Mouse (Mus musculus) liver, embryonic 11.5 days (tissue): ENCODE results near the gene Slc18b1. TPM values are rescaled to one million over a fixed set of nuclear protein-coding genes. Genes with fewer than 3 reads are reported as not detected.

Experiments
- ATAC-seq: fragments of 200-750 bp; cut with Nextera tagmentation; replicated peaks from 2 replicates; pipeline ENCODE4 v1.8.0; 2017; ENCODE audit warnings: moderate number of reproducible peaks, mild to moderate bottlenecking, moderate TSS enrichment, moderate library complexity; ENCODE audit not compliant: low FRiP score
- DNase-seq: peaks from one replicate; pipeline ENCODE4 v3.0.0-alpha.2; 2017; ENCODE audit warnings: low spot score
- H3K27ac ChIP-seq: fragments of 300-500 bp; sonication (generic); 2 replicates; pipeline ENCODE4 v1.5.1; 2014; ENCODE audit warnings: mild to moderate bottlenecking, low read depth, low read length, control low read depth
- H3K27me3 ChIP-seq: fragments of 300-500 bp; sonication (generic); replicated peaks from 2 replicates; pipeline ENCODE4 v1.6.1; 2014; ENCODE audit warnings: low read length, mixed read lengths; ENCODE audit not compliant: control insufficient read depth, insufficient read depth
- H3K36me3 ChIP-seq: fragments of 300-500 bp; sonication (generic); 2 replicates; pipeline ENCODE4 v1.6.1; 2014; ENCODE audit warnings: mild to moderate bottlenecking, low read length, moderate library complexity, mixed read lengths; ENCODE audit not compliant: control insufficient read depth, insufficient read depth
- H3K4me1 ChIP-seq: fragments of 300-500 bp; sonication (generic); replicated peaks from 2 replicates; pipeline ENCODE4 v1.6.1; 2014; ENCODE audit warnings: low read length, mixed read lengths; ENCODE audit not compliant: control insufficient read depth, insufficient read depth
- H3K4me2 ChIP-seq: fragments of 300-500 bp; sonication (generic); 2 replicates; pipeline ENCODE4 v1.6.1; 2014; ENCODE audit warnings: mild to moderate bottlenecking, control low read depth, moderate library complexity
- H3K4me3 ChIP-seq: fragments of 300-500 bp; sonication (generic); 2 replicates; pipeline ENCODE4 v1.5.1; 2014; ENCODE audit warnings: low read depth, low read length, control low read depth
- H3K9ac ChIP-seq: fragments of 300-500 bp; sonication (generic); 2 replicates; pipeline ENCODE4 v1.6.1; 2014; ENCODE audit warnings: low read depth, low read length, control low read depth
- H3K9me3 ChIP-seq: fragments of 300-500 bp; sonication (generic); 2 replicates; pipeline ENCODE4 v1.6.1; 2016; ENCODE audit warnings: low read length, inconsistent platforms, mixed read lengths; ENCODE audit not compliant: control insufficient read depth
- WGBS: fragments of 180-500 bp; shearing (Covaris S2); extraction: QIAGEN DNeasy Blood & Tissue Kit; methylation state at CpG from one replicate; pipeline ENCODE4 v1.1.7; 2014; 5-methylcytosine and 5-hydroxymethylcytosine counted together
- polyA plus RNA-seq: library from polyadenylated mRNA; unstranded; fragments of >200 nt; fragmentation: Nextera tagmentation; extraction: Ambion mirVana; gene quantifications from 2 replicates; pipeline ENCODE4 v1.2.1, GENCODE M21; 2014

Gene Slc18b1
- polyA plus RNA-seq, 1 experiment from 2014 or later = 5.6 TPM

- no peak overlapping the region for H3K27ac ChIP-seq
- H3K36me3 ChIP-seq = no peaks in the 10 kb centered on the region
- H3K4me1 ChIP-seq = no peaks in the 10 kb centered on the region
- no peaks in the 10 kb centered on the region for H3K27me3 ChIP-seq
- no peaks in the 10 kb centered on the region for H3K9me3 ChIP-seq
- H3K4me3 ChIP-seq = no peak overlapping the region
- no peak for ATAC-seq
- no peak for DNase-seq
- H3K4me2 ChIP-seq = no peak overlapping the region
- no peak overlapping the region for H3K9ac ChIP-seq
- WGBS = 58% methylated on average over 1 of the region's 1 CpGs
Observed at GRCm38 (mm10) chr10:23815168-23815567, 18.4 kb downstream of the Slc18b1 start.

- Histone ChIP-seq H3K4me2 (no peak overlapping the region), H3K9ac (no peak overlapping the region), H3K27me3 (no peaks in the 10 kb centered on the region), H3K9me3 (no peaks in the 10 kb centered on the region), H3K4me1 (no peaks in the 10 kb centered on the region), H3K27ac (no peak overlapping the region), H3K4me3 (no peak overlapping the region), H3K36me3 (no peaks in the 10 kb centered on the region)
- WGBS = 84% methylated on average over 7 of the region's 7 CpGs
- no peak for DNase-seq
- ATAC-seq = no peak
Observed at GRCm38 (mm10) chr10:23816241-23816640, 19.5 kb downstream of the Slc18b1 start.

- Histone ChIP-seq H3K36me3 (no peaks in the 10 kb centered on the region), H3K4me1 (no peaks in the 10 kb centered on the region), H3K9me3 (no peaks in the 10 kb centered on the region), H3K4me3 (no peak overlapping the region), H3K27ac (no peak overlapping the region), H3K27me3 (no peaks in the 10 kb centered on the region), H3K9ac (no peak overlapping the region), H3K4me2 (no peak overlapping the region)
- DNase-seq (no peak), ATAC-seq (no peak)
- 83% methylated on average over 7 of the region's 7 CpGs for WGBS
Observed at GRCm38 (mm10) chr10:23826516-23826915, 29.7 kb downstream of the Slc18b1 start.

GRCm38 (mm10) chr10:23836003-23836964, 39.5 kb downstream of the Slc18b1 start:
- no peak overlapping the region for H3K9ac ChIP-seq

GRCm38 (mm10) chr10:23837115-23837514, 40.3 kb downstream of the Slc18b1 start:
- ATAC-seq = no peak
- no peaks in the 10 kb centered on the region for H3K4me1 ChIP-seq
- H3K27ac ChIP-seq = no peak overlapping the region
- no peak overlapping the region for H3K4me3 ChIP-seq
- no peaks in the 10 kb centered on the region for H3K27me3 ChIP-seq
- H3K9me3 ChIP-seq = no peaks in the 10 kb centered on the region
- H3K4me2 ChIP-seq = no peak overlapping the region
- 81% methylated on average over 3 of the region's 3 CpGs for WGBS
- H3K9ac ChIP-seq = no peak overlapping the region
- H3K36me3 ChIP-seq = no peaks in the 10 kb centered on the region
- no peak for DNase-seq

More at GRCm38 (mm10) chr10:23836003-23836964, 39.5 kb downstream of the Slc18b1 start:
- Histone ChIP-seq H3K4me3 (no peak overlapping the region), H3K4me1 (no peaks in the 10 kb centered on the region), H3K27ac (no peak overlapping the region), H3K27me3 (no peaks in the 10 kb centered on the region), H3K9me3 (no peaks in the 10 kb centered on the region), H3K4me2 (no peak overlapping the region), H3K36me3 (no peaks in the 10 kb centered on the region)
- ATAC-seq (no peak), DNase-seq (no peak)
- 64% methylated on average over 9 of the region's 9 CpGs for WGBS

- no peak overlapping the region for H3K4me3 ChIP-seq
- H3K4me2 ChIP-seq = no peak overlapping the region
- H3K36me3 ChIP-seq = no peaks in the 10 kb centered on the region
- DNase-seq (no peak), ATAC-seq (no peak; the same call in 1 of the 2 replicates)
- WGBS = 88% methylated on average over 3 of the region's 3 CpGs
- no peaks in the 10 kb centered on the region for H3K9me3 ChIP-seq
- no peak overlapping the region for H3K27ac ChIP-seq
- H3K4me1 ChIP-seq = no peaks in the 10 kb centered on the region
- no peak overlapping the region for H3K9ac ChIP-seq
- H3K27me3 ChIP-seq = no peaks in the 10 kb centered on the region
Observed at GRCm38 (mm10) chr10:23838910-23839309, 42.1 kb downstream of the Slc18b1 start.

- no peaks in the 10 kb centered on the region for H3K4me1 ChIP-seq
- no peak overlapping the region for H3K9ac ChIP-seq
- no peak for DNase-seq
- H3K9me3 ChIP-seq = no peaks in the 10 kb centered on the region
- H3K4me2 ChIP-seq = no peak overlapping the region
- WGBS = 45% methylated on average over 9 of the region's 9 CpGs
- no peak overlapping the region for H3K4me3 ChIP-seq
- no peak overlapping the region for H3K27ac ChIP-seq
- H3K27me3 ChIP-seq = no peaks in the 10 kb centered on the region
- no peak for ATAC-seq
- no peaks in the 10 kb centered on the region for H3K36me3 ChIP-seq
Observed at GRCm38 (mm10) chr10:23839368-23839767, 42.6 kb downstream of the Slc18b1 start.

GRCm38 (mm10) chr10:23840496-23840895, 43.7 kb downstream of the Slc18b1 start:
- Histone ChIP-seq H3K36me3 (no peaks in the 10 kb centered on the region), H3K27me3 (no peaks in the 10 kb centered on the region), H3K9me3 (no peaks in the 10 kb centered on the region), H3K27ac (no peak overlapping the region), H3K4me2 (no peak overlapping the region), H3K4me1 (no peaks in the 10 kb centered on the region), H3K4me3 (no peak overlapping the region), H3K9ac (no peak overlapping the region)
- DNase-seq = no peak
- ATAC-seq = no peak
- 65% methylated on average over 4 of the region's 4 CpGs for WGBS
